Mouse (Mus musculus) lung, postnatal 25 days (tissue): Measurements from ENCODE around the gene Mef2b.
"Not testable (repeated sequence)": the region's sequence is repeated elsewhere in the genome, so short reads cannot be mapped to it uniquely, and the experiment has no call there.

Experiments
- DNase-seq: peaks from one replicate; pipeline ENCODE4 v3.0.0; 2022; ENCODE audit warnings: low spot score

Gene Mef2b

GRCm38 (mm10) chr8:70181212-70181902, 41.8 kb downstream of the Mef2b start:
- DNase-seq = no peak

GRCm38 (mm10) chr8:70181903-70182252, 42.4 kb downstream of the Mef2b start:
- DNase-seq = no peak

- DNase-seq = no peak
Measured at GRCm38 (mm10) chr8:70183194-70183593, 43.7 kb downstream of the Mef2b start.

- no peak for DNase-seq
Measured at GRCm38 (mm10) chr8:70188707-70189106, 49.2 kb downstream of the Mef2b start.

GRCm38 (mm10) chr8:70193238-70193637, 53.7 kb downstream of the Mef2b start:
- DNase-seq = no peak

- no peak for DNase-seq
Measured at GRCm38 (mm10) chr8:70194191-70194590, 54.7 kb downstream of the Mef2b start.

- DNase-seq = no peak
Measured at GRCm38 (mm10) chr8:70195762-70196161, 56.3 kb downstream of the Mef2b start.

GRCm38 (mm10) chr8:70197603-70198002, 58.1 kb downstream of the Mef2b start:
- DNase-seq = no peak

- DNase-seq = peak; percentile 70
Measured at GRCm38 (mm10) chr8:70200098-70200681, 60.7 kb downstream of the Mef2b start.

GRCm38 (mm10) chr8:70201417-70201816, 61.9 kb downstream of the Mef2b start:
- DNase-seq = no peak

GRCm38 (mm10) chr8:70203072-70203471, 63.6 kb downstream of the Mef2b start:
- DNase-seq = no peak

GRCm38 (mm10) chr8:70204757-70205156, 65.2 kb downstream of the Mef2b start:
- no peak for DNase-seq

GRCm38 (mm10) chr8:70208130-70208529, 68.6 kb downstream of the Mef2b start:
- no peak for DNase-seq

GRCm38 (mm10) chr8:70210538-70210937, 71.0 kb downstream of the Mef2b start:
- no peak for DNase-seq

- no peak for DNase-seq
Measured at GRCm38 (mm10) chr8:70211275-70211674, 71.8 kb downstream of the Mef2b start.

- DNase-seq = no peak
Measured at GRCm38 (mm10) chr8:70211726-70212111, 72.2 kb downstream of the Mef2b start.

- peak; percentile 99 for DNase-seq
Measured at GRCm38 (mm10) chr8:70212112-70213055, 72.9 kb downstream of the Mef2b start, which contains the start of gene Slc25a42. Slc25a42 (minus strand) TSS chr8:70212305.

GRCm38 (mm10) chr8:70214411-70214810, 74.9 kb downstream of the Mef2b start:
- DNase-seq = no peak

GRCm38 (mm10) chr8:70215092-70215491, 75.6 kb downstream of the Mef2b start:
- no peak for DNase-seq

GRCm38 (mm10) chr8:70216161-70216560, 76.7 kb downstream of the Mef2b start:
- DNase-seq = not testable (repeated sequence)

GRCm38 (mm10) chr8:70216566-70216965, 77.1 kb downstream of the Mef2b start:
- DNase-seq = peak; percentile 67
